Mouse (Mus musculus) heart, embryonic 12.5 days (tissue): ENCODE results near the gene Hbp1. TPM values are rescaled to one million over a fixed set of nuclear protein-coding genes. Genes with fewer than 3 reads are reported as not detected.

Experiments used
- ATAC-seq: fragments of 200-750 bp; cut with Nextera tagmentation; 2 replicates; pipeline ENCODE4 v1.8.0; 2017; ENCODE audit warnings: moderate TSS enrichment, moderate library complexity; ENCODE audit not compliant: insufficient number of reproducible peaks, low FRiP score
- H3K27ac ChIP-seq: fragments of 300-500 bp; sonication (generic); 2 replicates; pipeline ENCODE4 v1.5.1; 2016; ENCODE audit warnings: mild to moderate bottlenecking, moderate library complexity; ENCODE audit not compliant: poor library complexity, severe bottlenecking
- H3K27me3 ChIP-seq: fragments of 300-500 bp; sonication (generic); replicated peaks from 2 replicates; pipeline ENCODE4 v1.6.1; 2016; ENCODE audit warnings: mild to moderate bottlenecking, moderate library complexity
- H3K36me3 ChIP-seq: fragments of 300-500 bp; sonication (generic); 2 replicates; pipeline ENCODE4 v1.6.1; 2016; ENCODE audit warnings: mild to moderate bottlenecking, moderate library complexity
- H3K4me1 ChIP-seq: fragments of 300-500 bp; sonication (generic); replicated peaks from 2 replicates; pipeline ENCODE4 v1.6.1; 2016; ENCODE audit warnings: mild to moderate bottlenecking
- H3K4me2 ChIP-seq: fragments of 300-500 bp; sonication (generic); 2 replicates; pipeline ENCODE4 v1.6.1; 2016; ENCODE audit warnings: mild to moderate bottlenecking, moderate library complexity
- H3K4me3 ChIP-seq: fragments of 300-500 bp; sonication (generic); 2 replicates; pipeline ENCODE4 v1.5.1; 2016; ENCODE audit warnings: mild to moderate bottlenecking
- H3K9ac ChIP-seq: fragments of 300-500 bp; sonication (generic); 2 replicates; pipeline ENCODE4 v1.6.1; 2016; ENCODE audit warnings: mild to moderate bottlenecking, moderate library complexity
- H3K9me3 ChIP-seq: fragments of 300-500 bp; sonication (generic); replicated peaks from 2 replicates; pipeline ENCODE4 v1.6.1; 2016; ENCODE audit warnings: mild to moderate bottlenecking, moderate library complexity
- WGBS: fragments of 180-500 bp; shearing (Covaris S2); methylation state at CpG from one replicate; pipeline ENCODE4 v1.1.7; 2016; 5-methylcytosine and 5-hydroxymethylcytosine counted together
- polyA plus RNA-seq: library from polyadenylated mRNA; unstranded; fragments of >200 nt; fragmentation: Nextera tagmentation; extraction: Ambion mirVana; gene quantifications from 2 replicates; pipeline ENCODE4 v1.2.1, GENCODE M21; 2016

Hbp1 gene
- 93.7 and 97.0 TPM in 2 replicates for polyA plus RNA-seq

GRCm38 (mm10) chr12:31949759-31950658 is at the start of gene Hbp1:
Gene Hbp1 (minus strand): TSS chr12:31950535.
- peak within 1 kb of the TSS; percentile 91 for H3K4me3 ChIP-seq
- H3K9me3 ChIP-seq, result no peaks in the 10 kb centered on the region
- peak within 1 kb of the TSS; percentile 95 for H3K9ac ChIP-seq
- ATAC-seq, result peak; percentile 95
- peak within 1 kb of the TSS; percentile 99 for H3K27ac ChIP-seq
- under 1% methylated on average over 68 of the region's 71 CpGs for WGBS
- peaks cover 10% of the 10 kb centered on the region; the same call in 1 of the 2 replicates for H3K4me1 ChIP-seq
- peak within 1 kb of the TSS; percentile 70 for H3K4me2 ChIP-seq
- H3K27me3 ChIP-seq, result no peaks in the 10 kb centered on the region
- no peaks in the 10 kb centered on the region for H3K36me3 ChIP-seq

DNA sequence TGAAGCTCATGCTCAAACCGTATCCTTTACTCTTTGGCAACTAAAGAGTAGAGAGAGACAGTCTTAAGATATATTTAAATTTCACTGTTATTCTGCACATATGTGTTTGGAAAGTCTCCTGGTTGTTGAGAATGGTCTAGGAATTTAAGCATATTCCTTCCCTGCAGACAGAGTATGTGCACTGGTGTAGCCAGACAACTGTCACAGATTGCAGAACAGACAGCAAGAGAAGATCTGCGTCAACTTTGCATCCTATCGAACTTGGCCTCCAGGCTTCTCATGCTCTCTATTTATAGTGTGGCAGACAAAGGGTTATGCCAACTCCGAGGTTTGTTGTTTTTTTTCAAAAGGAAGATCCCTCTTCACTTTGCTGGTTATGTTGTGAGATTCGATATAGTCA is 48.4 kb upstream of the Hbp1 start:
- Histone ChIP-seq H3K36me3 (no peaks in the 10 kb centered on the region), H3K27ac (no peak overlapping the region), H3K4me1 (peaks cover 30% of the 10 kb centered on the region), H3K4me3 (no peak overlapping the region), H3K4me2 (no peak overlapping the region), H3K27me3 (no peaks in the 10 kb centered on the region), H3K9me3 (no peaks in the 10 kb centered on the region), H3K9ac (no peak overlapping the region)
- 64% methylated on average over 5 of the region's 5 CpGs for WGBS
- no peak for ATAC-seq

- ATAC-seq, result no peak
- no peaks in the 10 kb centered on the region for H3K9me3 ChIP-seq
- no peak overlapping the region for H3K27ac ChIP-seq
- H3K4me1 ChIP-seq, result peaks cover 33% of the 10 kb centered on the region
- 36% methylated on average over 3 of the region's 3 CpGs for WGBS
- no peak overlapping the region for H3K4me3 ChIP-seq
- no peaks in the 10 kb centered on the region for H3K27me3 ChIP-seq
- no peak overlapping the region for H3K4me2 ChIP-seq
- no peaks in the 10 kb centered on the region for H3K36me3 ChIP-seq
- H3K9ac ChIP-seq, result no peak overlapping the region
Measured at GRCm38 (mm10) chr12:31997328-31997878, 47.1 kb upstream of the Hbp1 start.

DNA sequence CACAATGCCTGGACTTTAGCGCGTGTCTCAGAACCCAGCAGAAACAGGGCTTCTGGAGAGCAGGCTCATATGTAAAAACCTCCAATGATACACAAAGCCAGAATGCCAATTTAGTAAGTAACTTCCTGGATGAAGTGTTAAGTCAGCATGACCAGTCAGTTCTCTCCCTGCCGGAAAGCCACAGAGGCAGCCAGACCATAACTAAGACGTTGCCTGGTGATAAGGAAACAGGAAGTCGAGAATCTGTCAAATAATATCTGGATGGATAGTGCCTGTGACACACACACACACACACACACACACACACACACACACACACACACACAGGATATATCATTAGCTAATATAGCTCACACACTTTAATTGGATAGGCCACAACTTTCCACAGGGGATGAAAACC is 46.5 kb upstream of the Hbp1 start:
- Histone ChIP-seq H3K4me2 (no peak overlapping the region), H3K9ac (no peak overlapping the region), H3K4me3 (no peak overlapping the region), H3K36me3 (no peaks in the 10 kb centered on the region), H3K9me3 (no peaks in the 10 kb centered on the region), H3K27ac (no peak overlapping the region), H3K27me3 (no peaks in the 10 kb centered on the region), H3K4me1 (peaks cover 33% of the 10 kb centered on the region)
- WGBS, result 44% methylated on average over 5 of the region's 5 CpGs
- ATAC-seq, result peak; percentile 86

GRCm38 (mm10) chr12:31990575-31990974 is 40.2 kb upstream of the Hbp1 start:
- Histone ChIP-seq H3K4me2 (no peak overlapping the region), H3K36me3 (no peaks in the 10 kb centered on the region), H3K9ac (no peak overlapping the region), H3K4me3 (no peak overlapping the region), H3K4me1 (peaks cover 11% of the 10 kb centered on the region; the same call in 1 of the 2 replicates), H3K9me3 (no peaks in the 10 kb centered on the region), H3K27me3 (no peaks in the 10 kb centered on the region), H3K27ac (no peak overlapping the region)
- 92% methylated on average over 4 of the region's 4 CpGs for WGBS
- no peak for ATAC-seq

DNA sequence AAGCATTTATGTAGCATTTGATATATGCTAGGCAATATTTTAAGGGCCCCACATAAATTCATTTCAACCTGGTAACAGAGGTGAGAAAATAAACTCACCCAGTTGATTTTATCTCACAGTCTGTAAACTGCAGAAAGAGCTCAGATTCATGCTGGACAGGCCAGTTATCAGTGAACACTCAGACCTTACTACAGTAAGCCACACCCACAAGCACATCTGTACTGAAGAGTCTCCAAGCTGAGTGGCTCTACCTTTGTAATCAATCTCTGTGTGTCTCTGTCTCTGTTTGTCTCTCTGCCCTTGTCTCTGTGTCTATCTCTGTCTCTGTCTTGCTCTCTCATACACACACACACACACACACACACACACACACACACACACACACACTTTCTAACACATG is 39.4 kb upstream of the Hbp1 start:
- ATAC-seq, result no peak
- H3K9ac ChIP-seq, result no peak overlapping the region
- no peak overlapping the region for H3K4me3 ChIP-seq
- no peak overlapping the region for H3K4me2 ChIP-seq
- H3K9me3 ChIP-seq, result no peaks in the 10 kb centered on the region
- no peak overlapping the region for H3K27ac ChIP-seq
- H3K36me3 ChIP-seq, result no peaks in the 10 kb centered on the region
- H3K27me3 ChIP-seq, result no peaks in the 10 kb centered on the region
- H3K4me1 ChIP-seq, result peaks cover 15% of the 10 kb centered on the region; the same call in 1 of the 2 replicates

DNA sequence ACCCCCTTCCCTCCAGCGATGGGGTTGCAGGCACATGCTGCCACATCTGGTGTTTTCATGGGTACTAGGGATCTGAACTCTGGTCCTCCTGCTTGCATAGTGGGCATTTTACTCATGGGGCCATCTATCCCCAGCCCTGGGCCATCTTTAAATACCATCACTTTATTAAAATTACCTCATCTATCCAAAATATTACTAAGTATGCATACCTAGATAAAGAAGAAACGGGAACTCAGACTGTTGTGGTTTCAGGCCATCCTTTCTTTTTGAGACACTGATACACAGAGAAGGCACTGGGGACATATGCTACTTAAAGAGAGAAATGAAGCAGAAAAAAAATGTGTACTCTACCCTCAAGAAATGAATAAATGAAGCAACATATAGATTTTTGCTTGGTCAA is 36.1 kb upstream of the Hbp1 start:
- H3K27ac ChIP-seq, result no peak overlapping the region
- H3K4me1 ChIP-seq, result peaks cover 15% of the 10 kb centered on the region; the same call in 1 of the 2 replicates
- H3K4me2 ChIP-seq, result no peak overlapping the region
- no peaks in the 10 kb centered on the region for H3K9me3 ChIP-seq
- ATAC-seq, result no peak
- H3K9ac ChIP-seq, result no peak overlapping the region
- 91% methylated on average over 2 of the region's 2 CpGs for WGBS
- no peak overlapping the region for H3K4me3 ChIP-seq
- no peaks in the 10 kb centered on the region for H3K27me3 ChIP-seq
- H3K36me3 ChIP-seq, result no peaks in the 10 kb centered on the region

- H3K9me3 ChIP-seq, result no peaks in the 10 kb centered on the region
- no peak overlapping the region for H3K9ac ChIP-seq
- H3K27me3 ChIP-seq, result no peaks in the 10 kb centered on the region
- 52% methylated on average over 6 of the region's 6 CpGs for WGBS
- no peak overlapping the region for H3K27ac ChIP-seq
- no peak for ATAC-seq
- H3K4me2 ChIP-seq, result no peak overlapping the region
- H3K4me1 ChIP-seq, result peaks cover 15% of the 10 kb centered on the region; the same call in 1 of the 2 replicates
- no peaks in the 10 kb centered on the region for H3K36me3 ChIP-seq
- H3K4me3 ChIP-seq, result no peak overlapping the region
Measured at GRCm38 (mm10) chr12:31985738-31986137, 35.4 kb upstream of the Hbp1 start.

- Histone ChIP-seq H3K9me3 (no peaks in the 10 kb centered on the region), H3K36me3 (no peaks in the 10 kb centered on the region), H3K27ac (no peak overlapping the region), H3K4me3 (no peak overlapping the region), H3K9ac (no peak overlapping the region), H3K4me1 (peaks cover 12% of the 10 kb centered on the region; the same call in 1 of the 2 replicates), H3K27me3 (no peaks in the 10 kb centered on the region), H3K4me2 (no peak overlapping the region)
- WGBS, result 53% methylated on average over 12 of the region's 12 CpGs
- no peak for ATAC-seq
Measured at GRCm38 (mm10) chr12:31984664-31985063, 34.3 kb upstream of the Hbp1 start.

DNA sequence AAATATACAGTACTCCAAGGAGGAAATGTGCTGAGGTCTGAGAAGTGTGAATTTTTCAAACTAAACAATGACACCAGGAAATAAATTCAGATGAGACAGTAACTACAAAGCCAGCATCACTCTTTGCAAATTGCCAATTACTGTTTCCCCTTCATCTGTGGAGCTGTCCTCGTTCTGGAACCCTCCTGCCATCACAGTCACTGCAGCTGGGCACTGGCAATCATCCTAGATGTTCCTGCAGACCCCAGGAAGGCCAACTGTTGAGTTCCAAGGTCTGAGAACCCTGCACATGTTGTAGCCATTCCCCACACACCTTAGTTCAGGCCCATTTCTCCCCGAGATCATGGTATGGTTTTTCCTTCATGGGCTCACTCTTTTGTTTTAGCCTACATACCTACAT is 33.9 kb upstream of the Hbp1 start:
- no peak overlapping the region for H3K4me2 ChIP-seq

DNA sequence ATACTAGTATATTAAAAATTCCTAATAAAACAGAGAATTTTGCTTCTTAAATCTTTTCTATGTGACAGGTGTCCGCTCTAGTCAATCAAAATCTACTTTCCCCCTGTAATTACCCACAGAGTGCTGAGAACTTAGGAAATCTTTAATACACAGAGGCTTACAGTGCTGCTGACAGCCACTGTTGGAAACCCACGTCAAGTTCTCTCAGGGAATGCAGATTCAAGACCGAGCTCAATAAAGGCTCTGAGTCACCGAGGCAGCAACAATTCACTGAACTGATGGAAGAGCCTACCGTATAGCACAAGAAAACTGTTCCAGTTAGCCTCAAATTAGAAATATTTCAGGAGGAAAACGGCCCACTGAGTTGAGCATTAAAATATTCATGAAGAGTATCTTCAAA is 33.4 kb upstream of the Hbp1 start:
- Histone ChIP-seq H3K4me2 (no peak overlapping the region), H3K9ac (no peak overlapping the region), H3K27me3 (no peaks in the 10 kb centered on the region), H3K36me3 (no peaks in the 10 kb centered on the region), H3K9me3 (no peaks in the 10 kb centered on the region), H3K4me3 (no peak overlapping the region), H3K27ac (no peak overlapping the region), H3K4me1 (peaks cover 11% of the 10 kb centered on the region; the same call in 1 of the 2 replicates)
- no peak for ATAC-seq
- 72% methylated on average over 6 of the region's 6 CpGs for WGBS

More for the DNA sequence above, 33.9 kb upstream of the Hbp1 start:
- Histone ChIP-seq H3K9ac (no peak overlapping the region), H3K4me1 (peaks cover 11% of the 10 kb centered on the region; the same call in 1 of the 2 replicates), H3K27me3 (no peaks in the 10 kb centered on the region), H3K9me3 (no peaks in the 10 kb centered on the region), H3K36me3 (no peaks in the 10 kb centered on the region), H3K27ac (no peak overlapping the region), H3K4me3 (no peak overlapping the region)
- WGBS, result 55% methylated on average over 2 of the region's 2 CpGs
- ATAC-seq, result no peak
